Mouse (Mus musculus) gastrocnemius, adult 18-20 months (tissue): ENCODE results near the gene Scube2. TPM values are rescaled to one million over a fixed set of nuclear protein-coding genes. Genes with fewer than 3 reads are reported as not detected.

Source experiments
- total RNA-seq, 2 experiments: library from RNA; stranded (reverse); gene quantifications; 2 replicates each; pipeline ENCODE4 v1.2.3; 2021

The Scube2 gene
- total RNA-seq, 2 experiments from 2014 or later: 2.1 to 3.7 TPM

Other genes starting within 250 kb of the Scube2 start
- gene St5, start 162.1 kb downstream of the Scube2 start, total RNA-seq: 1 to 10 TPM; 6.0 to 8.2 TPM
- 10 to 100 TPM; 16.4 to 19.3 TPM for gene Akip1, start 162.0 kb downstream of the Scube2 start, total RNA-seq
- gene BC051019, start 141.8 kb downstream of the Scube2 start, total RNA-seq: not detected
- gene Ascl3, start 134.0 kb downstream of the Scube2 start, total RNA-seq: not detected
- 10 to 100 TPM; 28.8 to 29.0 TPM for gene Tmem9b, start 112.8 kb downstream of the Scube2 start, total RNA-seq
- under 1 TPM; 0.09 to 0.31 TPM for gene Nrip3, start 83.7 kb downstream of the Scube2 start, total RNA-seq
- 10 to 100 TPM; 36.2 to 47.5 TPM for gene Dennd5a, start 94.8 kb upstream of the Scube2 start, total RNA-seq
- gene Tmem41b, start 121.2 kb upstream of the Scube2 start, total RNA-seq: 10 to 100 TPM; 23.3 to 26.9 TPM
- 10 to 100 TPM; 88.3 to 92.0 TPM for gene Ipo7, start 152.6 kb upstream of the Scube2 start, total RNA-seq
- 1 to 10 TPM; 8.3 to 8.6 TPM for gene Zfp143, start 195.5 kb upstream of the Scube2 start, total RNA-seq